Mouse (Mus musculus) CH12.LX (cell line): ENCODE measurements around the gene Ampd3. TPM values are rescaled to one million over a fixed set of nuclear protein-coding genes. Genes with fewer than 3 reads are reported as not detected.
A peak's percentile ranks its signal among the peaks of the same experiment; 100 is the strongest.

Experiments
- DNase-seq: peaks from one replicate; pipeline ENCODE4 v3.0.0-alpha.2; 2013; ENCODE audit errors: extremely low read depth
- H3K27ac ChIP-seq: 2 replicates; pipeline ENCODE4 v1.5.1; 2012; ENCODE audit warnings: low read depth, mild to moderate bottlenecking, control low read depth, moderate library complexity; ENCODE audit not compliant: insufficient read depth
- H3K27me3 ChIP-seq: replicated peaks from 2 replicates; pipeline ENCODE3; 2012; ENCODE audit warnings: inconsistent platforms
- H3K36me3 ChIP-seq, 2 experiments: replicated peaks in 1 of 2; 2 replicates each; pipeline versions ENCODE3 to v1.6.1; 2012; ENCODE audit warnings: inconsistent platforms in 1 of 2, low read length in 1 of 2, mild to moderate bottlenecking in 1 of 2, mixed read lengths in 1 of 2, moderate library complexity in 1 of 2; ENCODE audit not compliant: control insufficient read depth in 1 of 2, insufficient read depth in 1 of 2
- H3K4me1 ChIP-seq, 2 experiments: 2 replicates each; pipeline ENCODE4 v1.6.1; 2012; ENCODE audit warnings: inconsistent platforms in 1 of 2, moderate library complexity in 1 of 2; ENCODE audit not compliant: insufficient read depth in 2 of 2, control insufficient read depth in 1 of 2
- H3K4me2 ChIP-seq: 2 replicates; pipeline ENCODE4 v1.6.1; 2012; ENCODE audit warnings: low read depth, mild to moderate bottlenecking, control low read depth; ENCODE audit not compliant: poor library complexity, insufficient read depth, severe bottlenecking
- H3K4me3 ChIP-seq, 3 experiments: fragments of 150-350 bp in 1 of 3; sonication (generic) in 1 of 3; replicated peaks in 1 of 3; 2 replicates each; pipeline versions ENCODE3 to v1.5.1; 2011 to 2012; ENCODE audit warnings: low read depth in 2 of 3, low read length in 2 of 3, mild to moderate bottlenecking in 2 of 3, moderate library complexity in 2 of 3, control low read depth in 1 of 3, improper control_type of control experiment in 1 of 3, inconsistent platforms in 1 of 3, mixed read lengths in 1 of 3; ENCODE audit not compliant: poor library complexity in 1 of 3
- H3K79me2 ChIP-seq: replicated peaks from 2 replicates; pipeline ENCODE4 v1.6.1; 2012; ENCODE audit warnings: mild to moderate bottlenecking, moderate library complexity; ENCODE audit not compliant: control insufficient read depth, poor library complexity, insufficient read depth, severe bottlenecking; ENCODE audit errors: extremely low read depth
- H3K9ac ChIP-seq: 2 replicates; pipeline ENCODE4 v1.6.1; 2012; ENCODE audit warnings: low read depth, mild to moderate bottlenecking, control low read depth, moderate library complexity; ENCODE audit not compliant: insufficient read depth
- H3K9me3 ChIP-seq: replicated peaks from 2 replicates; pipeline ENCODE3; 2012; ENCODE audit warnings: low read length, inconsistent platforms, mixed read lengths
- BHLHE40 ChIP-seq: IDR thresholded peaks from 2 replicates; pipeline ENCODE4 v1.6.1; 2011; ENCODE audit warnings: mild to moderate bottlenecking, low read depth, low read length, improper control_type of control experiment
- CHD1 ChIP-seq: IDR thresholded peaks from 2 replicates; pipeline ENCODE4 v1.6.1; 2012; ENCODE audit warnings: low read depth, low read length, improper control_type of control experiment, inconsistent platforms
- CHD2 ChIP-seq: IDR thresholded peaks from 2 replicates; pipeline ENCODE4 v1.6.1; 2011; ENCODE audit warnings: low read length, improper control_type of control experiment
- CTCF ChIP-seq, 2 experiments: IDR thresholded peaks in 1 of 2; conservative IDR thresholded peaks in 1 of 2; 2 replicates each; pipeline ENCODE4 v1.5.1; 2011 to 2012; ENCODE audit warnings: low read depth in 2 of 2, low read length in 2 of 2, improper control_type of control experiment in 1 of 2, inconsistent platforms in 1 of 2, mild to moderate bottlenecking in 1 of 2, moderate library complexity in 1 of 2
- E2F4 ChIP-seq: IDR thresholded peaks from 2 replicates; pipeline ENCODE4 v1.6.1; 2011; ENCODE audit warnings: low read depth, low read length, improper control_type of control experiment; ENCODE audit not compliant: insufficient replicate concordance
- ELF1 ChIP-seq: IDR thresholded peaks from 2 replicates; pipeline ENCODE4 v1.6.1; 2014; ENCODE audit warnings: low read depth, mild to moderate bottlenecking, inconsistent platforms, low read length, improper control_type of control experiment
- EP300 ChIP-seq: IDR thresholded peaks from 2 replicates; pipeline ENCODE4 v1.6.1; 2011; ENCODE audit warnings: low read length, improper control_type of control experiment
- ETS1 ChIP-seq: conservative IDR thresholded peaks from 2 replicates; pipeline ENCODE4 v1.6.1; 2012; ENCODE audit warnings: low read depth, mild to moderate bottlenecking, inconsistent platforms, low read length, improper control_type of control experiment, moderate library complexity
- GABPA ChIP-seq: IDR thresholded peaks from 2 replicates; pipeline ENCODE4 v1.6.1; 2012; ENCODE audit warnings: low read depth, low read length, improper control_type of control experiment, inconsistent platforms; ENCODE audit not compliant: insufficient replicate concordance
- HCFC1 ChIP-seq: IDR thresholded peaks from 2 replicates; pipeline ENCODE4 v1.6.1; 2012; ENCODE audit warnings: low read depth, mild to moderate bottlenecking, inconsistent platforms, low read length, improper control_type of control experiment
- IRF4 ChIP-seq: IDR thresholded peaks from 2 replicates; pipeline ENCODE4 v1.6.1; 2014; ENCODE audit warnings: low read depth, mild to moderate bottlenecking, inconsistent platforms, low read length, improper control_type of control experiment
- JUN ChIP-seq: IDR thresholded peaks from 2 replicates; pipeline ENCODE4 v1.6.1; 2011; ENCODE audit warnings: low read depth, mild to moderate bottlenecking, low read length, improper control_type of control experiment, moderate library complexity; ENCODE audit not compliant: insufficient read depth
- JUND ChIP-seq: conservative IDR thresholded peaks from 2 replicates; pipeline ENCODE4 v1.6.1; 2011; ENCODE audit warnings: low read depth, low read length, improper control_type of control experiment
- KAT2A ChIP-seq: IDR thresholded peaks from 2 replicates; pipeline ENCODE4 v1.6.1; 2012; ENCODE audit warnings: low read length, improper control_type of control experiment, inconsistent platforms; ENCODE audit not compliant: insufficient replicate concordance
- MAFK ChIP-seq: IDR thresholded peaks from 2 replicates; pipeline ENCODE4 v1.6.1; 2011; ENCODE audit warnings: low read length, improper control_type of control experiment; ENCODE audit not compliant: insufficient replicate concordance
- MAX ChIP-seq: IDR thresholded peaks from 2 replicates; pipeline ENCODE4 v1.6.1; 2011; ENCODE audit warnings: low read length, improper control_type of control experiment
- MAZ ChIP-seq: IDR thresholded peaks from 2 replicates; pipeline ENCODE4 v1.6.1; 2012; ENCODE audit warnings: low read depth, mild to moderate bottlenecking, inconsistent platforms, low read length, improper control_type of control experiment, moderate library complexity
- MEF2A ChIP-seq: IDR thresholded peaks from 2 replicates; pipeline ENCODE4 v1.6.1; 2014; ENCODE audit warnings: low read depth, mild to moderate bottlenecking, inconsistent platforms, low read length, improper control_type of control experiment, borderline replicate concordance
- MXI1 ChIP-seq: IDR thresholded peaks from 2 replicates; pipeline ENCODE4 v1.6.1; 2011; ENCODE audit warnings: mild to moderate bottlenecking, low read depth, low read length, improper control_type of control experiment
- MYC ChIP-seq: IDR thresholded peaks from 2 replicates; pipeline ENCODE4 v1.6.1; 2011; ENCODE audit warnings: low read depth, mild to moderate bottlenecking, improper control_type of control experiment, low read length
- NELFE ChIP-seq: IDR thresholded peaks from 2 replicates; pipeline ENCODE4 v1.6.1; 2011; ENCODE audit warnings: low read depth, low read length, improper control_type of control experiment
- NRF1 ChIP-seq: IDR thresholded peaks from 2 replicates; pipeline ENCODE4 v1.6.1; 2014; ENCODE audit warnings: low read depth, mild to moderate bottlenecking, inconsistent platforms, low read length, improper control_type of control experiment, moderate library complexity
- PAX5 ChIP-seq: IDR thresholded peaks from 2 replicates; pipeline ENCODE4 v1.6.1; 2012; ENCODE audit warnings: low read length, inconsistent platforms, mixed read lengths
- POLR2A ChIP-seq: IDR thresholded peaks from 2 replicates; pipeline ENCODE4 v1.6.1; 2011; ENCODE audit warnings: low read depth, mild to moderate bottlenecking, improper control_type of control experiment, low read length
- POLR2AphosphoS2 ChIP-seq: IDR thresholded peaks from 2 replicates; pipeline ENCODE4 v1.6.1; 2011; ENCODE audit warnings: low read depth, low read length, improper control_type of control experiment
- RAD21 ChIP-seq: IDR thresholded peaks from 2 replicates; pipeline ENCODE4 v1.6.1; 2011; ENCODE audit warnings: low read depth, mild to moderate bottlenecking, low read length, improper control_type of control experiment, moderate library complexity
- RCOR1 ChIP-seq: conservative IDR thresholded peaks from 2 replicates; pipeline ENCODE4 v1.6.1; 2012; ENCODE audit warnings: low read depth, mild to moderate bottlenecking, inconsistent platforms, low read length, improper control_type of control experiment
- SIN3A ChIP-seq: IDR thresholded peaks from 2 replicates; pipeline ENCODE4 v1.6.1; 2012; ENCODE audit warnings: low read length, improper control_type of control experiment, inconsistent platforms
- SMC3 ChIP-seq: IDR thresholded peaks from 2 replicates; pipeline ENCODE4 v1.6.1; 2011; ENCODE audit warnings: low read depth, low read length, improper control_type of control experiment
- TBP ChIP-seq: conservative IDR thresholded peaks from 2 replicates; pipeline ENCODE4 v1.6.1; 2011; ENCODE audit warnings: low read depth, low read length, improper control_type of control experiment
- TCF12 ChIP-seq: IDR thresholded peaks from 2 replicates; pipeline ENCODE4 v1.6.1; 2014; ENCODE audit warnings: low read depth, mild to moderate bottlenecking, inconsistent platforms, low read length, improper control_type of control experiment
- UBTF ChIP-seq: IDR thresholded peaks from 2 replicates; pipeline ENCODE4 v1.6.1; 2012; ENCODE audit warnings: low read depth, mild to moderate bottlenecking, inconsistent platforms, low read length, improper control_type of control experiment, moderate library complexity
- USF1 ChIP-seq: IDR thresholded peaks from 2 replicates; pipeline ENCODE4 v1.6.1; 2014; ENCODE audit warnings: low read depth, mild to moderate bottlenecking, inconsistent platforms, low read length, improper control_type of control experiment
- USF2 ChIP-seq: conservative IDR thresholded peaks from 2 replicates; pipeline ENCODE4 v1.6.1; 2011; ENCODE audit warnings: low read depth, low read length, improper control_type of control experiment
- ZC3H11A ChIP-seq: IDR thresholded peaks from 2 replicates; pipeline ENCODE4 v1.6.1; 2012; ENCODE audit warnings: low read depth, mild to moderate bottlenecking, inconsistent platforms, low read length, improper control_type of control experiment
- ZKSCAN1 ChIP-seq: IDR thresholded peaks from 2 replicates; pipeline ENCODE4 v1.6.1; 2012; ENCODE audit warnings: low read depth, inconsistent platforms, low read length, improper control_type of control experiment, borderline replicate concordance
- ZMIZ1 ChIP-seq: IDR thresholded peaks from 2 replicates; pipeline ENCODE4 v1.6.1; 2012; ENCODE audit warnings: low read depth, mild to moderate bottlenecking, inconsistent platforms, low read length, improper control_type of control experiment
- ZNF384 ChIP-seq: IDR thresholded peaks from 2 replicates; pipeline ENCODE4 v1.6.1; 2012; ENCODE audit warnings: low read depth, low read length, improper control_type of control experiment, inconsistent platforms
- dilution Hi-C: fragments of 300-500 bp; cut with MboI; formaldehyde crosslinking; loops from 2 replicates; pipeline ENCODE4 v1.14.3; 2020; ENCODE audit warnings: low sequenced_read_pairs; ENCODE audit not compliant: extremely low pct_unique_long_range_greater_than_20kb, extremely low pct_ligation_motif_present
- in situ Hi-C: fragments of 300-500 bp; cut with MboI; formaldehyde crosslinking; loops from 3 replicates; pipeline ENCODE4 v1.14.3; 2019; ENCODE audit warnings: low sequenced_read_pairs, low pct_ligation_motif_present, low pct_unique_long_range_greater_than_20kb, mixed read lengths
- polyA plus RNA-seq: library from polyadenylated mRNA; unstranded; fragments of >175 nt; gene quantifications from 2 replicates; pipeline ENCODE4 v1.2.1, GENCODE M21; 2012; ENCODE audit warnings: low read depth; ENCODE audit not compliant: insufficient read length
- total RNA-seq, 2 experiments: library from RNA; depleted of rRNA; stranded (reverse); fragments of 300-350 nt in 1 of 2; fragments of >200 nt in 1 of 2; gene quantifications; 2 replicates each; pipeline ENCODE4 v1.2.3; 2012 to 2014

Gene Ampd3
- total and polyA plus RNA-seq, 3 experiments, result 0.08 to 0.84 (median 0.30) TPM

- H3K36me3 ChIP-seq, result peaks cover 4 to 18% of the 10 kb centered on the region in 2 experiments
- peaks cover 3 to 26% of the 10 kb centered on the region in 2 experiments for H3K4me1 ChIP-seq
- H3K79me2 ChIP-seq, result peaks cover 3% of the 10 kb centered on the region
- H3K4me3 ChIP-seq, result no peak overlapping the region
- H3K9ac ChIP-seq, result peak overlapping the region; percentile 39; the same call in 1 of the 2 replicates
- H3K27ac ChIP-seq, result no peak overlapping the region
- H3K4me2 ChIP-seq, result peak overlapping the region; percentile 67
- TF ChIP-seq RAD21 (no peak), ZC3H11A (no peak), MAX (peak; percentile 53), NRF1 (no peak), POLR2A (peak; percentile 36; the same call in 1 of the 2 replicates), NELFE (no peak), SIN3A (peak; percentile 93), IRF4 (peak; percentile 91), JUND (0 out of 2 replicates have a peak, but pooled peaks have one; percentile 25), USF2 (no peak), TCF12 (peak; percentile 53; the same call in 1 of the 2 replicates), ELF1 (peak; percentile 65; the same call in 1 of the 2 replicates), CHD2 (0 out of 2 replicates have a peak, but pooled peaks have one; percentile 33), MYC (peak; percentile 64; the same call in 1 of the 2 replicates), RCOR1 (0 out of 2 replicates have a peak, but pooled peaks have one; percentile 46), BHLHE40 (peak; percentile 51), POLR2AphosphoS2 (no peak), CTCF (conservative IDR thresholded peaks at IDR 0.05 in 1 of 2, IDR thresholded peaks at IDR 0.05 in 1 of 2; ENCODE audit: low read depth in 2 of 2, low read length in 2 of 2) (no peak), PAX5 (no peak), SMC3 (no peak), CHD1 (peak; percentile 58; the same call in 1 of the 2 replicates), KAT2A (no peak), JUN (0 out of 2 replicates have a peak, but pooled peaks have one; percentile 23), HCFC1 (peak; percentile 56), MXI1 (peak; percentile 87), MAZ (no peak), TBP (peak; percentile 48; the same call in 1 of the 2 replicates), E2F4 (no peak), EP300 (peak; percentile 87), USF1 (no peak), UBTF (no peak), ZKSCAN1 (no peak), ETS1 (peak; percentile 69), MAFK (peak; percentile 32; the same call in 1 of the 2 replicates), GABPA (no peak), ZNF384 (no peak), MEF2A (0 out of 2 replicates have a peak, but pooled peaks have one; percentile 19), ZMIZ1 (no peak)
- no peaks in the 10 kb centered on the region for H3K27me3 ChIP-seq
- DNase-seq, result peak; percentile 82
- dilution Hi-C loops (no loop called here), in situ Hi-C loops (no loop called here)
- no peaks in the 10 kb centered on the region for H3K9me3 ChIP-seq
Observed at GRCm38 (mm10) chr7:110840332-110840731, 72.3 kb downstream of the Ampd3 start.
